Mouse (Mus musculus): ENCODE results near the gene Ftcd.
A peak's percentile ranks its signal among the peaks of the same experiment; 100 is the strongest.

The Ftcd gene

DNA sequence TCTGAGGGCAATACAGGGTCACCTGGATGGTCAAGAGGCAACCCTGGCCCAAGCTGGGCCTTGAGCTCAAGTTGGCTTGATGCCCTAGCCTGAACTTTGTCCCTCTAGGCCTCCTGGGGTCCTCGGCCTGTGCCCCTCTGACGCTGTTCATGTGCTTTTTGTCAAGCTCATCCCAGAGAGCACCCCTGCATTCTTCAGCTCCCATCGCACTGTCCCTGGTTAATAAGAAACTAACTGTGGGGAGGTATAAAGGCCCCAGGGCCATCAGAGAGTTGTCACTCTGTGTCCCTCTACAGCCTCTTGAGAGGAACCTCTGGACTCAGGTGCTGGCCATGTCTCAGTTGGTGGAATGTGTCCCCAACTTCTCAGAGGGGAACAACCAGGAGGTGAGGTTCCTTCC lies at the start of gene Ftcd:
Gene Ftcd, plus strand, starts transcription at position 275 of the 400 bp plus-strand sequence.
- DNase-seq (ENCODE audit: low spot score): no peak

DNA sequence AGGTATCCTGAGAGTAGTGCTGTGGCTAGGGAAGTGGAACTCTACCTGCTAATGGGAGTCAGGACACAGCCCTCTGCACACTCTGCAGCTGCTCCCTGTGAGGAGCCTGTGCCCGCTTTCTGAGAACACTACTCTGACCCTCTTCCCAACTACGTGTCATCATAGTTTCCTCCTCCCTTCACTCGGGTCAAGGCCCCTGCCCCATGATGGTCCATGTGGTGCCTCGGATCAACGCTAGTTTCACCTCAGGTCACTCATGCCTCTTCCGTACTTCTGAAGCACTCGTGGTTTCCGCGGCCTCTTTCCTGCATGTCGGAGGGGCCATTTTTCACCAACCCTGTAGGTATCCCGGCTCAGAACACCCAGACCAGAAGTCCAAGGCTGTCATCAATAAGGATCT lies 44.5 kb upstream of the Ftcd start:
- DNase-seq (ENCODE audit: low spot score): no peak

DNA sequence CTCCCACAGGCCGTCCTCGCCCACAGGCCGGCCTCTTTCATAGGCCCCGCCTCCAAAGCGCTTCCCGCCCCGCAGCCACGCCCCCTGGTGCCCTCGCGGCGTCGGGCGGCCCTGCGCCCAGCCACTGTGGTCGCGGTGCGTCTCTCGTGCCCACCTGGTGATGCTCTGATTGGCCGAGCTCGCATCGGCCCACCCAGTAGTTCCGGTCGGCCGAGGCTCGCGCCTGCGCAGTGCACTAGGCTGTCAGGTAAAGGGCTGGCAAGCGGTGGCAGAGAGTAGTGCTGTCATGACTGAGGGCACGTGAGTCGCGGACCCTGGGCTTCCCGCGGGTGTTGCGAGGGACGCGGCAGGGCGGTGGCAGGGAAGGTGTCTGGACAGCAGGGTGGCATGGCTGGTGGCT lies 44.1 kb upstream of the Ftcd start, which contains the start of gene Lss:
Gene Lss, plus strand, starts transcription at position 214 of the 400 bp plus-strand sequence.
- DNase-seq (ENCODE audit: low spot score): peak; percentile 97

DNA sequence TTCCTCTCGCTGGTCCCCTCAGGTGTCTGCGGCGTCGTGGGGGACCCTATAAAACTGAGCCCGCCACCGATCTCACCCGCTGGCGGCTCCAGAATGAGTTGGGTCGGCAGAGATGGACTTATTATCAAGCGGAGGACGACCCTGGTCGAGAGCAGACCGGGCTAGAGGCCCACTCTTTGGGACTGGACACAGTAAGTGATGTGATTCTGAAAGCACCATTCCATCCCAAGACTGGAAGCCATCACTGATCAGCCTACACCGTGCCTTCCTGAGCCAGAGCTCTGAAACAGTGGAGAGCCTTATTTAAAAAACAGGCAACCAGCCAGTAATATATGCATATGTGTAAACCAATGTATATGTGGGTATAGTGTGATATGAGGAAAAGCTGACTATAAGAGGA lies 43.6 kb upstream of the Ftcd start:
- no peak for DNase-seq (ENCODE audit: low spot score)

DNA sequence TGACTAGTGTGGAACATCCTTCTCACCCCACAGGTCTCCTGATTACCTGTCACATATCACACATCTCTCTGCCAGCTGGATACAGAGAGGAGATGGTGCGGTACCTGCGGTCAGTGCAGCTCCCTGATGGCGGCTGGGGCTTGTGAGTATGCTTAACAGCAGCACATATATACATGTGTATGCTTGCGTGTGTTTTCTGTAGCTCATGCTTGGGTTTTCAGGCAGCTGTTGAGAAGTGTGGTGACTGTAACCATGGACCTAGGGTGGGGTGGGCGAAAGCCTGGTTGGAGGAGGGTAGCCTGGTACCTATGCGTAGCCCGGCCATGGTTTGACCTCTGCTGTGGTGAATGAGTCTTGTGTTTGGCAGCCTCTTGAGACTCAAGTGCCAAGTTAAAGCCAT lies 39.9 kb upstream of the Ftcd start:
- no peak for DNase-seq (ENCODE audit: low spot score)

DNA sequence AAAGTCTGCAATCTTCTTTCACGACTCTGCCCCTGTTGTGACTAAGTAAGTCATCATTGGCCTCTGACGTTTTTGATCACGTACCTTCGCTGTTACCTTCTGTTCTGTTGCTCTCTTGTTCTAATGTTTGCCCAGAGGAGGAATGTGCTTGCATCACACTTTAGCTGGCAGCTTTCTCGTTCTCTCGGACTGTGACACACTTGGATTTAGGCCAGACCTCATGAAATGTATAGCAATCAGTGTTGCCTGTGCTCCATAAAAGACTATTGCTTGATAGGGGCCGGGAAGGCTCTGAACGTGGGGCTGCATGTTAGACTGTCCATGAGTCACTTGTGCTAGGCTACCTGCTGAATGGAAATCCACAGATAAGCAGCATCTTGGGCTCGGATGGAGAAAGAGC lies 37.8 kb upstream of the Ftcd start:
- no peak for DNase-seq (ENCODE audit: low spot score)

DNA sequence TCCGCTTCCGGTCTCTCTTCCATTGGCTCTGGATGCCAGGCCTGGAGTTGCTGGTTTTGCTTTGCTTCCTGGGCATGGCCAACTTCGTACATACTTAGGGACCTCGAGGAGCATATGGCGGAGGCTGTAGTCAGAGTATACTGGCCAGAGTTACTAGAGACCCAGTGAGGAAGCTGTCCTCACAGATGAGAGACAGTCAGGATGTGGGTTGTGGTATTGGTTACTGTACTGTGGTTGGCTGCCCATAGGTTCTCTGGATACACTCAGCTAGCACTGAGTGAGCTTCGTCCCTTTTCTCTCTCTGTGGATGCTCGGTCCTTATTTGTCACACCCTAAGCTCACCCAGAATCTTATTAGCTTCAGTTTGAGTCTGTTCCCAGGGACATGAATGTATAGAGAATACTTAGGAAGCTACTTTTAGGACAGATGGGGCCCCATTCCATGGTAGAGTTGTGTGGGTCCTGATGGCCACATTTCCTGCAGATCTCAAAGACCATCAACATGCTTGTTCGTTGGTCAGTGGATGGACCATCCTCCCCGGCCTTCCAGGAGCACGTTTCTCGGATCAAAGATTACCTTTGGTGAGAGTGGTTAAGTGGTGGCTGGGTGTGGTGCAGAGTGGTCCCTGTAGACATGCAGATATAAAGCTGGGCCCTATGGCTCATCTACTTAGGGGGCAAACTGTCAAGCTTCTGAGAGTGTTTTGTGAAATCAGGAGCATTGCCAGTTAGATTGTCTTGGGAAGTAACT lies 33.9 kb upstream of the Ftcd start:
- no peak for DNase-seq (ENCODE audit: low spot score)

DNA sequence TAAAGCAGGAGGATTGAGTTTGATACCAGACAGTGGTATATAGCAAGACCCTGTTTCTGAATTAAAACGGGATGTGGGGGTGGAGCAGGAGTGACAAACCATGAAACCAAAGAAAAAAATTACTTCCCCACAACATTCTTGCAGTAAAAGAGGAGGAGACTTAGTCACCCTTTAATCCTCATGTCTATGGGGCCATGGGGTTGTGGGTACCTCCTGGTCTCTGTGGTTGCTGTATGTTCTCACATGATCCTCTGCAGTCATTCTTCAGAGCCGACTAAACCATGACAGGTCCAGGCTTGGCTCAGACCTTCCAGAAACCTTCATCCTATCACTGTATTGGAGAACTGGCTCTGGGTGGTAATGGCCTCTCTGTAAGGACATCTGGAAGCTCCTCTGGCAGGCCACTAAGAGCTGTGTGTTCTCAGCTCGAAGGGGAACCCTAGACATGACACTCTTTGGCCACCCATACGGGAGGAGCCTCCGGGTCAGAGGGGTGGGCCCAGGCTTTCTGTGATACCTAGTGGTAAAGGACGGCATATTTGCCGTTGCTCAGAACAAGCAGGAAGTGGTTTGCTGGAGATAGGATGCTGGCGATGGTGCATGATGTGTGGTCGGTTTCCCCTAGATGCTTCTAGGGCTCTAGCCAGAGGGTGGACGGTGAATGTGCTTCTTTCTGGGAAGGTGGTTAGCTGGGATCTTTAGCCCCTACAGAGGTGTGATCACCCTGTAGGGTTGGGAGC lies 32.6 kb upstream of the Ftcd start:
- no peak for DNase-seq (ENCODE audit: low spot score)

DNA sequence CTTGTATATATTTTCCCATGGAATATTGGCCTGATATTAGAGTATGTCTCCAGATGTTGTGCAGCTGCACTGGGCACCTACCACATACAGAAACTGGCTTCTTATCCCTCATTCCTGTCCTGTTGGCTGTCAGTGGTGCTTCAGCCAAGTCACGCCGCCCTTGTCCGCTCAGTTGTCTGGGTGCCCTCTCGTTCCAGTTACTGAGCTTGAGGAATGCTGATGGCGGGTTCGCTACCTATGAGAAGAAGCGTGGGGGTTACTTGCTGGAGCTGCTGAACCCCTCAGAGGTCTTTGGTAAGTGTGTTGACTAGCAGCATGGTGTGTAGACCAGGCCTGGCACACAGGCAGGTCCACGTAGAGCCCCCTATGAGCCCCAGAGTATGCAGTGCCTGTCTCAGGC lies 28.9 kb upstream of the Ftcd start:
- DNase-seq (ENCODE audit: low spot score): no peak

DNA sequence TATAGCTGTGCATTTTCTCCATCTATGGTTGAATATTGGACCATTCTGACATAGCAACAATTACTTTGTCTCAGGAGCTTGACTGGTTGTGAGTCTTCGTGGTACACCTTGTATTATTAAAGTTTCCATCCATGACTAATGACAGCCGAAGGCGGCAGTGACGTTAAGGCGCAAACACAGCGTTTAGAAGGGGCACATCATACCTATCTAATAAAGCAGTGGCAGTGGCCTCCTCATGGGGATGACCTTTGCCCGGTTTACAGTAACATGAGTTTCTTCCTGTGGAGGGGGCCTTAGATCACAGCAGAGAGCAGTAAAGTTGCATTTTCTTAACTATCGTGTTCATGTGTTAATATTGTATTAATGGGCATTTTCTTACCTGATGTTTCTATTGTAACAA lies 27.2 kb upstream of the Ftcd start:
- no peak for DNase-seq (ENCODE audit: low spot score)

DNA sequence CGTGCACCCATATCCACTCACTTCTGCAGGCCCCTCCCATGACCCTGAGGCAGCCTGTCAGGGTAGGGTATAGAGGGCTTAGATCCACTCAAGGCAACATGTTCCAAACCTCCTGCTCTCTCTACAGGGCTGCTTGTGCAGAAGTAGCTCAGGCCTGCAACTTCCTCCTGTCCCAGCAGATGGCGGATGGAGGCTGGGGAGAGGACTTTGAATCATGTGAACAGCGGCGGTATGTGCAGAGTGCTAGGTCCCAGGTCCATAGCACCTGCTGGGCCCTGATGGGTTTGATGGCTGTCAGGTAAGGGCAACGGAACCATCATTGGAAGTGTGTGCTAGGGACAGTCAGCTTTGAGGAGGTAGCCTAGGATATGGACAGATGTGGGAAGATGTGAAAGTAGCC lies 25.0 kb upstream of the Ftcd start:
- DNase-seq (ENCODE audit: low spot score): no peak

DNA sequence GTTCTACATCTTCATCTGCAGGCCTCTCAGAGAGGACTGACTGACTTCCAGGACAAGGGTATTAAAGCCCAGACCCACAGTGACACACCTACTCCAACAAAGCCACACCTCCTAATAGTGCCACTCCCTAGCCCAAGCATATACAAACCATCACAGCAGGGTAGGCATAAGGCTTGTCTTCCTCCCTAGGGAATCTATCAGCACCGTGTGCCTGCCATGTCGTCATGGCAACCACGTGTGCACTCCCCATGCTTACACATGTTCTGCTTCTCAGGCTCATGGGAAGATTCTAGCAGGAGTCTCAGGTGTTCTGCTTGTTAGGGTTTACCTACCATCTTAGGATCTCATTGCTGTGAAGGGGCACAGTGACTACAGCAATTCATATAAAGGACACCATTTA lies 23.9 kb upstream of the Ftcd start:
- no peak for DNase-seq (ENCODE audit: low spot score)

DNA sequence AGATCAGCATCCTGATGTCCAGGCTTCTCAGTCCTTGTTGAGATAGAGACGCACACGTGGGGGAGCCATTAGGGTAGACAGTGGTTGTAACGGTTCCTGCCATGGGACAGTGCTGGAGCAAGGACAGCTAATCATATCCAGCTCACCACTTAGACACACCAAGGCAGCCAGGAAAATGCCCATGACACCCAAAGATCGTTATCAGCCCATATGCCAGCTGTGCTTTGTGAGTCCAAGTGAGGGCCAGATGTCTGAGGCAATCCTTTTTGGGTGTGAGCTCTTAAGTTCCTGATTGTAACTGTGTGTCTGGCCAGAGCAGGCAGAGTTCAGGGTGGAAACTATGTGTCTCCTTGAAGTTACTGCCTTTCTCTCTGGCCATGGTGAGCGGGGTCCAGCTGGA lies 21.4 kb upstream of the Ftcd start:
- no peak for DNase-seq (ENCODE audit: low spot score)

DNA sequence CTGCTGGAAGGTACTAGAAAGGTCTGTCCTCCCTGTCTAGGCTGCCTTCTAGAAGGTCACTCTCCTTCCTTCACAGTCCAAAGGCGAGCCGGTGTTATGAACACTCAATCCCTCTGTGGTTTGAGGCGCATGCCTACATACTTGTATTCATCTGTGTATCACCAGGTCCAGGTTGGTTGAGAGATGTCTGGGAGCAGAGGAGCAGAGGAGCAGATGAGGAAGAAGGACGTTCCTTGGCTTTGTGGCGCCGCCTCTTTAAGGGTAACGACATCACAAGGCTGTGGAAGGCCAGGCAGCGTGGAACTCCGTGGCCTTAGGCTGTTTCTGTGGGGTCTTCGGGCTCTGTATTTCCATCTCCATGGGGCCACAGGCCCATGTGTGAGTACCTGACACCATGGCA lies 13.5 kb upstream of the Ftcd start, which contains the start of gene Spatc1l:
Gene Spatc1l, plus strand, starts transcription at position 301 of the 400 bp plus-strand sequence.
- DNase-seq (ENCODE audit: low spot score): no peak

DNA sequence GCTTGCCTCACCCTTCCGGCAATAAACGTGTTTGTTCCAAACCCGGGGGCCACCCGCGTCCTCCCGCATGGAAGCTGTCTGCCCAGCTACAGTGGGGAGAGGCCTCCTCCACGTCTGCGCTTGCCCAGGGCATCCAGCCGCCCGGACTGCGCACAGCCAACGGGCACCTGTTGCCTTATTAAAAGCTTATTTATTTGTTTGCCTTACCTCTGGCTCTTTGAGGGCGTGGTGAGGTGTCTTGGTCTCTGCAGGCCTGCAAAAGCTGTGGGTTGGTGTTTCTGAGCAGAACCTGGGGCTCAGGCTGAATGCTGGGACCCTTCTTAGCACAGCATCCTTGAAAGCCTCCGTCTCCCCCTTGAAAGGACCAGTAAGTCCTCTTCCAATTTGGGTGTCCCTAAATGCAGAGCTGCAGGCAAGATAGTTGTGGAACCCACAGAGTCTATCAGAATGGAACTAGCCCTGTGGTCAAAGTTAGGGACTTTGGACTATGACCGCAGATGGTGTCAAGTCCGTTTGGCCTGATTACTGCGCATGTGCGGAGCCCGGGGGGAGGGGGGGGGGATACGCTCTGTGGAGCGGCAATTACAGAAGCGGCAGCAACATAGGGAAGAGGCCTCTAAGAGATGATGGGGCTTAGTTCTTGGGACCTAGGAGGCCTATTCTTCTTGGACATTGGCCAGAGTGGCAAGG lies 5.3 kb upstream of the Ftcd start:
- DNase-seq (ENCODE audit: low spot score): no peak

DNA sequence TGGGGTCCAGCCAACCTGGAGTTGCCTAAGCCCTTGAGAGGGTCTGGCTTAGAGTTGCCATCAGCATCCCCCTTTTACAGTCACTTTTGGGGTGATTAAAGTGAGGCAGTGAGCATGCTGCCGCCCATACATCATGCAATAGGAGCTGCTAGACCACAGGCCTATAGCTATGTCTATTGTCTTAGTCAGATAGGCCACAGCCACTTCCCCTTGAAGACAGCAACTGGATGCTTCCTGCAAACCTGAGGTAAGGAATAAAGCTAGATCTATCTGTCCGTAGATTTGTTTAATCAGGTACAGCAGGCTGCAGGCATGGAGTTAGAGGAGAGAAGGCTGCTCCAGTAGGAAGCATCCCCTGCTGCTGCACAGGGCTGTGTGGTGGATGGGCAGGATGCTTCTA lies 4.4 kb upstream of the Ftcd start:
- DNase-seq (ENCODE audit: low spot score): no peak

DNA sequence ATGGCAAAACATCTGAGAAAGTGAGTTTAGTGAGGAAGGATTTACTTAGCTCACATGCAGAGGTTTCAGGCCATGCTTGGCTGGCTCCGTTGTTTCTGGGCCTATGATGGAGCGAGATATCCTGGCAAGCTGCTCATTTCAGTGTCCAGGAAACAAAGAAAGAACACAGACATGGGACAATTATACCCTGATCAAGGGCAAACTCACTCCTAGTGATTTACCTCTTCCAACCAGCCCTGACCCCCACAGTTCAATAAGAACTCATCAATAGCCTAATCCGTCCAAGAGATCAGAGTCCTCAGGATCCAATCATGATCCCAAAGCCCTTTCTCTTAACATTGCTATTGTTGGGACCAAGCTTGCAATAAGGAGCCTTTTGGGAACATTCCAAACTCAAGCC lies 3.3 kb upstream of the Ftcd start:
- no peak for DNase-seq (ENCODE audit: low spot score)

DNA sequence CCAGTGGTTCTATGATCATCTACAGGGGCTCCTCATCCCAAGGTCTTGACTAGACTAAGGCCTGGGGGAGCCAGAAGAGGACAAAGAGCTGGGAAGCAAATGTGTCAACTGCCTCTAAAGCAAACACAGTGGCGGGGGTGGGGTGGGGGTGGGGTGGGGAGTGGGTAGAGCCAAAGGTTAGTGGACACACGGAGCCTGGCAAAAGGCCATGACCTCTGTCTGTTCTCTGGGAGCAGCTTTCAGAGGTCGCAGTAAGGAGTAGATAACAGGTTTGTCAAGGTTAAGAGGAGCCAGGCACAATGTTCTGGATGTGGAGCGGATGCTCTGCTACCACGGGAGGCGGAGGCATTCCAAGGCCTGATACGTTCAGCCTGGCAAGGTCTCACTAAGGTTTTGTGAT lies 1.5 kb downstream of the Ftcd start:
- DNase-seq (ENCODE audit: low spot score): no peak

DNA sequence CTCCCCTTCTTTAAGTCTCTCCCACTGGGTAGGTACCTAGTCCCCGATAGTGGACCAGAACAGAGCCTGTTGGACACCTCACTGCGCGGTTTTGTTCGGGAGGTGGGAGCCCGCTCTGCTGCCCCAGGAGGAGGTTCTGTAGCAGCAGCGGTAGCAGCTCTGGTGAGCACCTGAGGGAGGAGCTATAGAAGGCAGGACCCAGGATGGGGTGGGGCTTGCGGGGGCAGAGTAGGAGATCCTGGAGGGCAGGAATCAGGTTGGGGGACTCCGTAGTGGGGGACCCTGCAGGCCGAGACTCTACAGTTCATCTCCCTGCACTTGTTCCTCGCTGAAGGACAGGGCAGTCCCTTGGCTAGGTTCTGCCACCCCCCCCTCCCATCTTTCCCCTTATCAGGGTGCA lies 8.7 kb downstream of the Ftcd start:
- DNase-seq (ENCODE audit: low spot score): no peak

DNA sequence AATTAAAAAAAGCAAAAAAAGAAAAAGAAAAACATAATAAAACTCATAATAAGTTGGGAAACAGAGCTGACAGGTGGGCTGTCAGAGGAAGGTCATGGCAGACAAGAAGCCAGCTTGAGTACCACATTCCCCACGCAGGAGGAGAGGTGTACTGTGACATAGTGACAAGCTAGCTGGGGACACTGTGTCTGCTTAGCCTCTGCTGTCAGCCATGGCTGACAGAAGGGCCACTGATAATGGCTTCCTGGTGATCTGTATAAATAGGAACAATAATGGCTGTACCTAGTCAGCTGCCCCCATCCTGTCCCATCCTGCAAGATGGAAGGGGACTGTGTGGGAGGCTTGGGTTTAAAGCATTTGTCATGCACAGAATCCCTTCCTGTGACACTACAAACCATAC lies 10.7 kb downstream of the Ftcd start:
- no peak for DNase-seq (ENCODE audit: low spot score)

DNA sequence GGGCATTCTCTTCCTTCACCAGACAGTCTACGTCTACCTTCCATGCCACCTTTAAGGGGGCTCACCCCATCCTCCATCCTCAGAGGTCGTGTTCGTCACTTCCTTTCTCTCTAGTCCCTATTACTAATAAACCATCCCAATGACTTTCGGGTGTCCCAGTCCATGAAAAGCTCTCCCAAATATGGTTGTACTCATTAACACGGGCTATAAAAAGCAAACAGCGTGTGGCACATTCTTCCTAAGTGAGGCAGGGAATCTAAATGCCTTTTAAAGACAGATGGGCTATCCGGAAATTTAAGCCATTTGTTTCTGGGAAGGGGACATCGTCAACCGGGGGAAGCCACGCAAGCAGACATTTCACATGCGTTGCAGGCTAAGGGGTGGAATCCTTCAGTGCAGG lies 14.7 kb downstream of the Ftcd start:
- DNase-seq (ENCODE audit: low spot score): no peak

DNA sequence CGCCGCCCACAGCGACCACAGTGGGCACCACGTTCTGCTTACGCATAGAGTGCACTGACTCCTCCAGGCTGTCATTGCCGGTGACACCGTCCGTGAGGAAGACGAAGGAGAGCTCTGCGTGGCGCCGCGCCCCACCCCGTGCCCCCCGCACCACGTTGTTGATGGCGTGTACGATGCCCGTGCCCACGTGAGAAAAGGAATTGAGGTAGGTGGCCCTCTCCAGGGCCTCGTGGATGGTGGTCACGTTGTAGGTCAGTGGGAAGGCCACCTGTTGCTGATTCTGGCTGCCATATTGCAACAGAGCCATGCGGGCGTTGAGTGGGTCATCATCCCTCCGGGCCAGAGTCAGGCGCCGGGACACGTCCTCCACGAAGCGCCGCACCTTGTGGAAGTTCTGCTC lies 20.9 kb downstream of the Ftcd start:
- no peak for DNase-seq (ENCODE audit: low spot score)

DNA sequence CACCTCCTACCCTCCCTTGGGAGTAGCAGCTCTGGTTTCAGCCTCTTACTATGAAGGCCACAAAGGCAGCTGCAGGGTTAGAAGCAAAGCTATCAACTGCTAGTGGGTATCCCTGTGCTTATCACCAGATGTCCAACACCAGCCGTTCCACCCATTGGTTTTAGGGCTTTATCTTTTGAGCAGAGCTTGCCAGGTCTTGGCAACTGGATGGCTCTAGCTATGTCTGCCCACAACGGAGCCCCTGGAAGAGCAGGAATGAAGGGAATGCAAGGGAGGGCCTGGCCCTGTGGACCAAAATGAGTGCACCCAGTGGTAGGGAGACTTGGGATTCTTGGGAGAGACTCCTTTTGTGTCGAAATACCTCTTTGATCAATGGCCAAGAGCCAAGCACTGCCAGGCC lies 27.2 kb downstream of the Ftcd start:
- no peak for DNase-seq (ENCODE audit: low spot score)
